Mouse (Mus musculus): ENCODE measurements around the gene Prl3d2.
"Not testable (repeated sequence)": the region's sequence is repeated elsewhere in the genome, so short reads cannot be mapped to it uniquely, and the experiment has no call there.

Prl3d2 gene

GRCm38 (mm10) chr13:27121398-27121797, at the start of gene Prl3d2:
Prl3d2 (plus strand) TSS chr13:27121698.
- not testable (repeated sequence) for DNase-seq (ENCODE audit: low read depth in 1 of 2, low spot score in 2 of 2)

DNA sequence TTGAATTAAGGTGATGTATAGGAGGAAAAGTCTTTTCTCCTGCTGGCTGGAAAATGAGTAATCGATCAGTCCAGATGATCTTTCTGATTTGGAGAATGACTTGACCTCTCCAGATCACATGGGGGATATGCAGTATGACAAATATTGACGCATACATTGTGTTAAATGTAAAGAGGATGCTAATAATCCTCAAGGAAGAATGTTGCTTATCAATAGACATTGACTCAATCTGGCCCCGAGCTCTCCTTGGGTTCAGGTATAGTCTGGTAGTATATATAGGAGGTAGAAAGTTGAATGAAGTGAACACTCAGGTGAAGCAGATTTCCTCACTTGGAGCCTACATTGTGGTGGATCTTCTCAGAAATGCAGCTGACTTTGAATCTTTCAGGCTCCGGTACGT, 27.6 kb upstream of the Prl3d2 start, which contains the start of gene Prl3d1:
TSS of gene Prl3d1 (plus strand) at position 301 of the 400 bp plus-strand sequence.
- not testable (repeated sequence) for DNase-seq (ENCODE audit: low read depth in 1 of 2, low spot score in 2 of 2)

- no peak for DNase-seq (ENCODE audit: low read depth in 1 of 2, low spot score in 2 of 2)
Observed at GRCm38 (mm10) chr13:27148264-27148663, 26.8 kb downstream of the Prl3d2 start.

GRCm38 (mm10) chr13:27156490-27156889, 35.0 kb downstream of the Prl3d2 start, which contains the start of gene Prl3d3:
Prl3d3 (plus strand) TSS chr13:27156790.
- not testable (repeated sequence) for DNase-seq (ENCODE audit: low read depth in 1 of 2, low spot score in 2 of 2)
